Mouse (Mus musculus): ENCODE measurements around the gene Gm2001. TPM values are rescaled to one million over a fixed set of nuclear protein-coding genes. Genes with fewer than 3 reads are reported as not detected.

Gene Gm2001
- not detected in 2 replicates for polyA plus RNA-seq (2015; fragmentation: Nextera tagmentation; extraction: Ambion mirVana)

GRCm38 (mm10) chr12:87842239-87842638 lies at the start of gene Gm2001:
Gene Gm2001, minus strand, starts transcription at chr12:87842339.

GRCm38 (mm10) chr12:87873772-87874171 lies 31.6 kb upstream of the Gm2001 start, which contains the start of gene Gm2016:
Gene Gm2016, plus strand, starts transcription at chr12:87874072.

GRCm38 (mm10) chr12:87816277-87816676 lies 25.9 kb downstream of the Gm2001 start, which contains the start of gene BB287469:
Gene BB287469, plus strand, starts transcription at chr12:87816577.

GRCm38 (mm10) chr12:87795212-87795611 lies 46.9 kb downstream of the Gm2001 start, which contains the start of gene Gm21936:
Gene Gm21936, plus strand, starts transcription at chr12:87795512.

Other genes with a start within 250 kb of the Gm2001 start
- 0.22 and 0.33 TPM in 2 replicates for gene Oog1, start 239.7 kb downstream of the Gm2001 start, polyA plus RNA-seq (2015; fragmentation: Nextera tagmentation; extraction: Ambion mirVana)
- gene Gm4027, start 223.5 kb downstream of the Gm2001 start, polyA plus RNA-seq (2015; fragmentation: Nextera tagmentation; extraction: Ambion mirVana), result not detected in 2 replicates
- not detected in 2 replicates for gene Gm16381, start 197.7 kb downstream of the Gm2001 start, polyA plus RNA-seq (2015; fragmentation: Nextera tagmentation; extraction: Ambion mirVana)
- not detected in 2 replicates for gene Gm21319, start 66.6 kb downstream of the Gm2001 start, polyA plus RNA-seq (2015; fragmentation: Nextera tagmentation; extraction: Ambion mirVana)
- gene Gm21936, start 46.8 kb downstream of the Gm2001 start, polyA plus RNA-seq (2015; fragmentation: Nextera tagmentation; extraction: Ambion mirVana), result not detected in 2 replicates
- gene BB287469, start 25.8 kb downstream of the Gm2001 start, polyA plus RNA-seq (2015; fragmentation: Nextera tagmentation; extraction: Ambion mirVana), result not detected in 2 replicates
- gene Gm2016, start 31.7 kb upstream of the Gm2001 start, polyA plus RNA-seq (2015; fragmentation: Nextera tagmentation; extraction: Ambion mirVana), result not detected in 2 replicates
- not detected in 2 replicates for gene Gm2022, start 53.0 kb upstream of the Gm2001 start, polyA plus RNA-seq (2015; fragmentation: Nextera tagmentation; extraction: Ambion mirVana)
- gene Gm2035, start 77.5 kb upstream of the Gm2001 start, polyA plus RNA-seq (2015; fragmentation: Nextera tagmentation; extraction: Ambion mirVana), result not detected in 2 replicates
- not detected in 2 replicates for gene Gm2042, start 111.7 kb upstream of the Gm2001 start, polyA plus RNA-seq (2015; fragmentation: Nextera tagmentation; extraction: Ambion mirVana)
- not detected in 2 replicates for gene Gm2075, start 169.5 kb upstream of the Gm2001 start, polyA plus RNA-seq (2015; fragmentation: Nextera tagmentation; extraction: Ambion mirVana)
- not detected in 2 replicates for gene Gm6803, start 176.4 kb upstream of the Gm2001 start, polyA plus RNA-seq (2015; fragmentation: Nextera tagmentation; extraction: Ambion mirVana)
- gene Gm2056, start 184.7 kb upstream of the Gm2001 start, polyA plus RNA-seq (2015; fragmentation: Nextera tagmentation; extraction: Ambion mirVana), result not detected in 2 replicates
- gene Gm16368, start 241.4 kb upstream of the Gm2001 start, polyA plus RNA-seq (2015; fragmentation: Nextera tagmentation; extraction: Ambion mirVana), result not detected in 2 replicates